Mouse (Mus musculus) Patski (cell line): ENCODE measurements at regions not wholly inside any gene's neighbourhood (a gene's known extent, or its start where the extent isn't known, plus 50 kb on each side); places are given as distances from the start of the nearest gene placed in this dataset.

ENCODE experiments used
- ATAC-seq: fragments of 100-300 bp; one replicate; pipeline ENCODE4 v1.8.0; 2021
- CTCF ChIA-PET: fragments of 350-600 bp; sonication (Branson Sonifier 250); formaldehyde crosslinking; loops from one replicate; lab custom pipeline; 2022; ENCODE audit warnings: inconsistent platforms; lab: Charles Lee
- POLR2A ChIA-PET: fragments of 350-600 bp; sonication (Branson Sonifier 250); formaldehyde crosslinking; loops from one replicate; lab custom pipeline; 2022; ENCODE audit warnings: antibody characterized with exemption, inconsistent platforms; lab: Charles Lee
- DNase-seq: peaks from one replicate; pipeline ENCODE4 v3.0.0-alpha.2; 2011; ENCODE audit warnings: low read depth, low spot score
- H3K27me3 ChIP-seq: fragments of 371-371 bp; one replicate; pipeline ENCODE4 v1.5.1; 2021
- CTCF ChIP-seq: fragments of 100-300 bp; IDR thresholded peaks from one replicate; pipeline ENCODE4 v1.5.1; 2021
- in situ Hi-C: fragments of 300-500 bp; cut with MboI; formaldehyde crosslinking; loops from 3 replicates; pipeline ENCODE4 v1.11.1; 2018; ENCODE audit warnings: low pct_unique_long_range_greater_than_20kb, mixed read lengths

DNA sequence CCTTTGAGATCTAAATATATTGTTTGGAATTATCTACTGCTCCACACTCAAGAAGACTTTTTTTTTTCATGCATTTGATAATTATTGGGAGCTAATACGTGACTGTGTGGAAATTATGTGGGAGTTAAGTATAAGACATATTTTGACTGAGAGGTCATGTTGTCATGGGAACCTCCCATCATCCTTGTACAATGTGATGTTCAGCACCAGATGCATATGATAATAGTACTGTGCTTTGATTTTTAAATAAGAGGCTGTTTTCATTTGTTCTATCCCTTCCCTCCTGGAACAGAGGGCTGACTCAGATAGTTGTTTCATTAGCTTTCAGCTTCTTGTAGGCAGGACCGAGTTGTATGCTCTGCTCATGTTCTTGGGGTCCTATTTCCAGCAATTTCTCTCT, 190.6 kb upstream of the Malrd1 start:
- in situ Hi-C loops, result no loop called here
- H3K27me3 ChIP-seq, result no peaks in the 10 kb centered on the region
- ATAC-seq, result no peak
- no peak for DNase-seq
- ChIA-PET POLR2A (no interaction called here), CTCF (interaction anchor here (1.3 kb wide), 1 partner anchor 8 kb away, joined by 3 read pairs; no protein-coding TSS in a partner anchor)
- TF ChIP-seq CTCF, result no peak

DNA sequence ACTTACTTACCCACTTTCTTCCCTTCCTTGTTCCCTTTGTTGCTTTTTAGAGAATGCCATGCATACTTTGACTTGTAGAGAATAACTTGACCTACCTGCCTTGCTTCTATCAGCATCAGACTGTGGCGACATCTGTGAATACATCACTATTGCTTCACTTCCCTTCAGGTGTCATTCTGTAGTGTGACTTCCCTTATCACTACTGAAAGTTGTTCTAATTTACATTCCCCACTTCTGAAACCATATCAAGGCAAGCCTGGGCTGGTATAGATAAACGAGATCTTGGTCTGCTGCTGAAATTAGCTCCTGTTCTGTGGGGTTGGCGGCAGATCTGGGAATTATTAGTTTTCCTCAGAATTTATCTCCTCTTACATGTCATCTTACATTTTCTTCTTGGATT, 178.3 kb upstream of the Malrd1 start:
- TF ChIP-seq CTCF, result no peak
- ChIA-PET CTCF (no interaction called here), POLR2A (no interaction called here)
- peaks cover 14% of the 10 kb centered on the region for H3K27me3 ChIP-seq
- in situ Hi-C loops, result no loop called here
- ATAC-seq (no peak), DNase-seq (no peak)
